Mouse (Mus musculus): ENCODE results near the gene Pno1.
"Not testable (repeated sequence)": the region's sequence is repeated elsewhere in the genome, so short reads cannot be mapped to it uniquely, and the experiment has no call there.

Gene Pno1

DNA sequence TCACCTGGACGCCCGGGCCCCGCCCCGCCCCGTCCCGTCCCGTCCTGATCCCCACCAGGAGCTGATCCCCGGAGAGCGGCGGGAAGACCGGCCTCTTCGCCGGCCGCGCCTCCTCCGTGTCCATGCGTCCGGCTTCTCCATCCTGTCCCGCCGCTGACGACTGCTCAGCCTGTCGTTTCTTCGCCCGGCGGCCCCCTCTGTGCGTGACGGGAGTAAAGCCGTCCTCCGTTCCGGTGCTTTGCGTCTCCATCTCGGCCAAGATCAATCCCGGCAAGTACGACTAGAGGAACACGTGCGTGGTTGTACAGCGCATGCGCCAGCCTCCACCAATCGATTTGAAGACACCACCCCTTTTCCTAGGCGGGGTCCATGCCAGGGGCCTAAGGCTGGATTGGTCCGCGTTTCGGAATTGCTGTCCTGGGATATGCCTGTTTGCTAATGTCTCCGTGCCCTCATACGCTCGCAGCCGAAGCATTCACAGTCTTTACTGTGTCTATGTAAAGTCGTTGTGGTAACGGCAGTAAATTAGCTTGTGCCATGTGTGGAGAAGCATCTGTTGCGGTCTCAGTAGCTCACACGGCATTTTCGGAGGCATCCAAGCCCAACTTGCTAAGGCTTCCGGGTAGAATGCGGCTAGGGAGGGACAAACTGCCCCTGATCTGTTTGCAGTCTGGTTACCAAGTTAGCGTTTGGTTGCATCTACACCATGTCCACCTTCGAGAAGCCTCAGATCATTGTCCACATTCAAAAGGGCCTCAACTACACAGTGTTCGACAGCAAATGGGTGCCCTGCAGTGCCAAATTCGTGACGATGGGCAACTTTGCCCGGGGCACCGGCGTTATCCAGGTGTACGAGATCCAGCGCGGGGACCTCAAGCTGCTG is at the start of gene Pno1:
TSS of gene Pno1 (minus strand) at position 311 of the 883 bp plus-strand sequence.
- DNase-seq (ENCODE audit: low read depth), result peak; percentile 93

DNA sequence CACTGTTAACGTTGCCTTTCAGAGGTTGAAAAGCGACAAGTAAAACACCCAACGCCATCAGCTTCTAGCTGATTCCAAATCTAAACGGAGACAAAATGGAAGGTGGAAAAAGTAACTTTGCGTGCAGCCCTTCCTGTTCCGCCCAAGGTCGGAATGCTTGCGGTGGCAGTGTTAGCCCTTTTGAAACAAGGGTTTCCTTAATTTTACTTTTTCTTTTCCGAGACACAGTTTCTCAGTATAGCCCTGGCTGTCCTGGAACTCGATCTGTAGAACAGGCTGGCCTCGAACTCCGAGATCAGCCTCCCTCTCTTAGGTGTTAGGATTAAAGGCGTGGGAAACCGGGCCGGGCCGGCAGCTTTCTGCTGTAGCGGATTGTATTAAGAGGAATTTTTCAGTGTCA is 46.5 kb upstream of the Pno1 start:
- DNase-seq (ENCODE audit: low read depth), result no peak

DNA sequence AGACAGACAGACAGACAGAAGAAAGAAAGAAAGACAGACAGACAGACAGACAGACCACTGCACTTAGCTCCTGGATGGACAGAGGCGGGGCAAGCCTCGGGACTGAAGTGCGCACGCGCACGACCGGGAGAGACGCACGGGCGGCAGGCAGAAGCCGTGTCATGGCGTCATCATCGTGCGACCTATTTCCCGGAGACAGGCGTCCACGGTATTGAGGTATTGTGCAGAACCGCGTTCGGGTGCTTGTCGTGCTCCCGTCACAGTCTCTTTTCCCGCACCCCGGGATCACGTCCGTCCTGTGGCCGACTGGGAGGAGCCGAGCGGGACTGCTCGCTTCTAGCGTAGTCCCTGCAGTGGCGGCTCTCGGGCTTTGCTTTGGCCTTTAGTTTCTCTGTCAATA is 46.1 kb upstream of the Pno1 start, which contains the start of gene C1d:
TSS of gene C1d (plus strand) at position 137 of the 400 bp plus-strand sequence.
- peak; percentile 82 for DNase-seq (ENCODE audit: low read depth)

DNA sequence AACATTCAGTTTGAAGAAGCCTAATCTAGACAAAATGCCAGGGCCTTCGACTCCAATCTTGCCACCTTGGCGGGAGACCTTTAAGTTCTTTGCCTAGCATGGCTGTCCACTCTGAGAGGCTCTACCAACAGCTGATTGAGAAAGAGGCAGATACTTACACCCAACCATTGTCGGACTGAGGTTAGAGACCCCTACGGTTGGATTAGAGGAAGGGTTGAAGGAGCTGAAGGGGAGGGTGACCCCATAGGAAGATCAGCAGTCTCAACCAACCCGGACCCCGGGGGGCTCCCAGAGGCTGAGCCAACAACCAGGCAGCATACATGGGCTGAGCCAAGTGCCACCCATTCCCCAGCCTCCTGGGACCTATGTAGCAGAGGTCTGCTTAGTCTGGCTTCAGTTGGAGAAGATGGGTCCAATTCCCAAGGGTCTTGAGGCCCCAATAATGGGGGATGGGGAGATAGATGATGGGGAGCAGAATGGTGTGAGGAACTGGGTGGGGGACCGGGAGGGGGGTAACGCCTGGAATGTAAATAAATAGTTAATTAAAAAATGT is 45.5 kb upstream of the Pno1 start:
- no peak for DNase-seq (ENCODE audit: low read depth)

DNA sequence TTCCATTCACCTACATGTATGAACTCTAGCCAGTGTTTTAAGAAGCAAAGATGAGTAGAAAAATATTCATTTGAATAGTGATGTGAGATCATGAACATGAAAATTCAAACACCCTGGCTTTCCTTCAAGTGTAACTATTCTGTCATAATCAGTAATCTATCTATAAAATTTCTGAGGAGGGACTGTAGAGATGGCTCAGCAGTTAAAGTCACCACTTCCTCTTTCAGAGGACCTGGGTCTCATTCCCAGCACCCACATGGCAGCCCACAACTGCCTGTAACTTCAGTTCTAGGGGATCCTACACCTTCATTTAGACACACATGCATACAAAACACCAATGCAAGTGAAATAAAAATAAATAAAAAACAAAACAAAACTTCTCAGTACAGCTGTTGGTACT is 37.3 kb upstream of the Pno1 start:
- DNase-seq (ENCODE audit: low read depth), result no peak

DNA sequence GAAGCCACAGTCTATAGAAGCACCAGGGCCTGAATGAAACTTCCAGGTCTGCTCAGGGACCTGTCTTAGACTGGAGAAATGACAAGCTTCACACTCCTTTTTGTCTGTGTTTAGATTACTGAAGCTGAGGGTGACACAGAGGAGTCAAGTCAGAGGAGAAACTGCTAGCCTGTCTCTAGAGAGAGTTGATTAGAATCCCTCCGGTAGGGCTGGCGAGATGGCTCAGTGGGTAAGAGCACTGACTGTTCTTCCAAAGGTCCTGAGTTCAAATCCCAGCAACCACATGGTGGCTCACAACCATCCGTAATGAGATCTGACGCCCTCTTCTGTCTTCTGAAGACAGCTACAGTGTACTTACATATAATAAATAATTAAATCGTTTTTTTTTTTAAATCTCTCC is 27.2 kb upstream of the Pno1 start:
- DNase-seq (ENCODE audit: low read depth), result not testable (repeated sequence)

DNA sequence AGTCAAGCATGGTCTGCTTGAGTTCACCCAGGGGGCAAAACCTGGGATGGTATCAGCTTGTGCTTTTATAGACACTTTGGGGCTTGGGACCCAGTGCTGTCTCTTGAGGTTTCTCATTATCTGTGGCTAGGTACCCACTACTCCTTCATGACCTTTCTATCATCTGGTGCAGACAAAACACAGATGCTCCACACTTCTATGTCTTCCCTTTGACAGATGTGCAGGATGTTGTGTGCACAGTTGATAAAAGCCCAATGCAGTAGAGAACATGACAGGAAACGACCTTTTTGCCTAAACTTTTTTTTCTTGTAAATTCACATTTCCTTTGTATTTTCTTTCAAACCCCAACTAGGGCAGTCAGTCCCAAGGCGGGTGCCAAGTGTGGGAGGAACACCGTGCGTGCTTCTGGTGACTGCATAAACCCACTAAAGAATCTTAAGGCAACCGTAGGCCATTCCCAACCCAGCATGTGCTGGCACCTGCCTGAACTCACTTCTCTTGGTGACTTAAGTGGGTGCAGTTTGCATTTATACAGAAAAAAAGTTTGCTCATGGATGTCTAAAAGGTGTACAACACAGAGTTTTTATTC is 25.2 kb upstream of the Pno1 start:
- DNase-seq (ENCODE audit: low read depth), result no peak

DNA sequence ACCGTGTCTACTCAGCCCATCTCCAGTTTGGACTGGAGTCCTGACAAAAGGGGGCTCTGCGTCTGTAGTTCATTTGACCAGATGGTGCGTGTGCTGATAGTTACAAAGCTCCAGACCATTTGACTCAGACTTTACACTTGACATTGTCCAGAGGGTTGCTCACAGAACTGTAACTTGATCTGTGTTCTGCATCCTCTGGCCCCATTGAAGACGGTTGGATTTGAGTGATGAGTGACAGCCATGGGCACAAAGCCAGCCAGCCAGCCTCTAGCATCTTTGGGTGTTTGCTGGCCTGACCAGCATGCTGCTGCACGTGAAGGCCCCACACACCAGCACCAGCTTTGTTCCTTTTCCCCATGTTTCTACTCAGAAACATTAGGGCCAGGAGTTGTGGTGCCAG is 21.4 kb upstream of the Pno1 start:
- no peak for DNase-seq (ENCODE audit: low read depth)

DNA sequence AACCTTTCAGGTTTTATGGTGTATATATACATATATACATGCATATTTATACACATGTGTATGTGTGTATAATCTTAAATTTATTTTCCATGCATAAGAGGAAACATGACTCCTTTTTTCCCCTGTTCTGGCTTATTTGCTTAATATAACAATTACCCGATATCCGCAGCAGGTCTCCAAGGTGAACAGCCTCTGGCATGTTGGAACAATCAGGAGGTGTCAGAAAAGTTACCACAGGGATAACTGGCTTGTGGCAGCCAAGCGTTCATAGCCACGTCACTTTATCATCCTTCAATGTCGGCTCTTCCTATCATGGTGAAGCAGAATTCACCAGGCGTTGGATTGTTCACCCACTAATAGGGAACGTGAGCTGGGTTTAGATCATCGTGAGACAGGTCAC is 9.8 kb upstream of the Pno1 start:
- no peak for DNase-seq (ENCODE audit: low read depth)

DNA sequence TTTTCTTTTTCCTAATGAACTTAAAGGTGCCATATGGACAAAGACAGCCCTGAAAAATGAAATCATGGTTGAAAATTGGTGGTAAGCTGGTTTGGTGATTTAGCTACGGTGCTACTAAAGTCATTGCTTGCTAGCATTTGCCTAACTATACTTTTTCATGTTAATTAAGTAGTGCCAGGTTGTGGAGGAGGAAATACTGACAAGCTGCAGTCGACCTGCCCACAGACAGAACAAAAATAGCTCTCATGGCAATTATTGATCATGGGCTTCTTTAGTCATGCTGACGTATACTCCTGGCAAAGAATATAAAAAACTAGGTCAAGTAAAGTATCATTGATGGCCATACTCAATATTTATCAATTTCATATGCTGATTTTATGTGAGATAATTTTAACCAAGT is 4.1 kb upstream of the Pno1 start:
- no peak for DNase-seq (ENCODE audit: low read depth)

DNA sequence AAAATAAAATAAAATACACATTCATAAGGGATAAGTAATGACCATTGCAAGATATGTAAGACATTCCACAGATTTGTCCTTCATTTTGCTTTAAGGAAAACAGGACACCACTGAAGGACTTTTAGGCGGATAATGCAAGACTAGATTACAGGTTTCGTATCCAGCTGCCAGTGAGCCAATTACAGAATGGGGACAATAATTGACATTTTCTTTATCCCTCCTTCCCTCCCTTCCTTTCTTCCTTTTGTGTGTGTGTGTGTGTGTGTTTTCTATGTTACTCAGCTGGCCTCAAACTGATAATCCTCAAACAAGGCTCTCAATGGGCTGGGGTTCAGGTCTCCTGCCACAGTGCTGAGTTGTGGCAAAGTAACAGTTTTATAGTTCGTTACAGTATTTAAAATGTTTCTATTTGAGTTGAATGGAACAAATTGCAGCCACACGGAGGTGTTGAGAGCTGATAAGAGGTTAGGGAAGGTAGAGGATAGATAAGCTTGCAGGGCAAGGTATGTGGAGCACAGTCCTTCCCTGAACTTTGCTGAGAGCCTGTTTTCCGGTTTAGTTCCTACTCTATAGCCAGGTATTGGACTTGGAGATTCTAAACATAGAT is 1.6 kb upstream of the Pno1 start:
- DNase-seq (ENCODE audit: low read depth), result no peak

DNA sequence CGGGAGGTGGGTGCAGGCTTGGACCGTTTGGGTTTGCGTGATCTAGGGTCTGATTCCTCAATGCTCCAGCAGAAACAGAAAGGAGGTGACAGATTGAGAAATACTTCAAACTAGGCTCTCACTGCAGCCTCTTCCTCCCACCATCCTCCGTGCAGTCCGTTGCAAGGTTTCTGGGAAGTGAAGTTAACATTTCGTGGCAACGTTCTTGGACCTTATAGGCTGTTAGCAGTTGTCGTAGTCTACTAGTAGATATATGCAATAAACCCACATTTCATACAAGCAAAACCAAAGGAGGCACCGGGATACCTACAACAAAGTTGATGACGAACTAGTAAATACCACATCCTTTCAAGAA is 750 bp upstream of the Pno1 start:
- DNase-seq (ENCODE audit: low read depth), result peak; percentile 4

DNA sequence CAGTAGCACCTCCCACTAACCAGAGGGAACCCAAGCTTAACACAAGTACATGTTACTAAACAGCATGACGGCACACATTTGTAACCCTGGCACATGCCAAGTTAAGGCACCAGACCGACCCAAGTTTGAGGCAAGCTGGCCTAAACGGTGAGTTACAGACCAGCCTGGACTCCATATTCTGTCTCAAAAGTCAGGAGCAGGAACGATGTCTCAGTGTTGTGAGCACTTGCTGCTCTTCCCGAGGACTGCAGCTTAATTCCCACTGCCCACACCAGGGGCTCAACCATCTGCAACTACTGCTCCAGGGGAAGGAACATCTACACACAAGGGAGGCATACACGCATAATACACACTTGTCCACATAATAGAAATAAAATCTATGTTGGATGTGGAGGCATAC is 8.9 kb downstream of the Pno1 start:
- no peak for DNase-seq (ENCODE audit: low read depth)

DNA sequence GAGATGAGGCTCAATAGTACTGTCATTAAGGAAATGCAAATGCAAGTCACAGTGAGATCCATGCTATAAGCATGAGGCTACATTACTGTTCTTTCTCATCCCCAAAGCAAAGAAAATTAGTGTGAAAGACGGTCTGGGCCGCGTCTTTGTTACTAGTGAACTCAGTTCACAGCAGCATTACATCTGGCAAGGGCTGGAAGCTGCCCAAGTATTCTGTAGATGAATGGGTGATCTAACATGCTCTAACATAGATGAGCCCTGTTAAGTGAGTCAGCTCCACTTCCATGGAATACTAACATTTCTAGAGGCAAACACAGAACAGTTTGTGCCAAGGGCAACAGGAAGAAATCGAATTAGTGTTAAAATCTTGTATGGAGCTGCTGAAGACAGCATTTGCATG is 10.4 kb downstream of the Pno1 start:
- DNase-seq (ENCODE audit: low read depth), result no peak

DNA sequence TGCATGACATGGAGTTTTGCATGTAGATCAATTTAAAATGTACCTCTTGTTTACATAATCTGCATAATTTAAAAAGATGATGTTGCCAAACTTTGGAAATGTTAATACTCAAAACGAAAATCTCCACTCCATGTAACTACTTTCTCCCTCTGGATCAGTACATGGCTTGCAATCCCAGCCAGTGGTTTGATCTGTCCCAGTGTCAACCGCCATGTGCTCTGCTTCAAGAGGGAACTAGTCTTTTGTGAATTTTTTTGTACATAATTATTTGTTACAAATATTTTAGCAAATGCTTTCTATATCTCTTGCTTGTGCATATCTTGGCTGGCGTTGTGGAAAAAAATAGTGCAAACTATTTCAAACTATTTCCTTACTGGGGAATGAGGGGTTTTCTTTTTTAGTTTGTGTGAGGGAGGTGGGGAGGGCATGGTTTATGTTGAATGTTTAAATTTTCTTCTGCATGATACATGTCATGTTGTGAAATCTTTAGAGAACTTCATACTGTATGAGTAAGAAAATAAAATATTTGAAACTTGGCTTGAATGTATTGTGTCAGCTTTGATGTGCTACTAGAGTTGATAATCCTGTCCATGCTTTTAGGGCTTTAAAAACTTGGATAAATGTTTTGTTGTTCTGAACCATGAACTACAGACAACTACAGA is 11.4 kb downstream of the Pno1 start:
- DNase-seq (ENCODE audit: low read depth), result no peak

DNA sequence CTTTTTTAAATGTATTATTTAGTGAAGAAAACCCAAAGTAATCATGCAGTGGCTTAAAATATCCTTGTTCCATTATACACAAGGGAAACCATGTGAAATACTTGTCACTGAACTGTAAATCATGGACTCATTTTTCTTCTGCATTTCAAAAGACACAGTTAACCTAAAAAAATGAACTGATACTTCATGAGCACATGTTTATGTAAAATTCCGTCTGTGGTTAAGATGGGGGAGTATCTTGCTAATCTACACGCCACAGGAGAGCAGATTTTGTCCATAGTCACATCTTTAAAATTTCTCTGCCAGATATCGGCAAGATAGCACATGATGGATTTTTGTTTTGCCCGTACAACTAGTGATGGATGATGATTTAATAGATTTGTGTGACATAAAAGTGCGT is 12.2 kb downstream of the Pno1 start:
- DNase-seq (ENCODE audit: low read depth), result no peak

DNA sequence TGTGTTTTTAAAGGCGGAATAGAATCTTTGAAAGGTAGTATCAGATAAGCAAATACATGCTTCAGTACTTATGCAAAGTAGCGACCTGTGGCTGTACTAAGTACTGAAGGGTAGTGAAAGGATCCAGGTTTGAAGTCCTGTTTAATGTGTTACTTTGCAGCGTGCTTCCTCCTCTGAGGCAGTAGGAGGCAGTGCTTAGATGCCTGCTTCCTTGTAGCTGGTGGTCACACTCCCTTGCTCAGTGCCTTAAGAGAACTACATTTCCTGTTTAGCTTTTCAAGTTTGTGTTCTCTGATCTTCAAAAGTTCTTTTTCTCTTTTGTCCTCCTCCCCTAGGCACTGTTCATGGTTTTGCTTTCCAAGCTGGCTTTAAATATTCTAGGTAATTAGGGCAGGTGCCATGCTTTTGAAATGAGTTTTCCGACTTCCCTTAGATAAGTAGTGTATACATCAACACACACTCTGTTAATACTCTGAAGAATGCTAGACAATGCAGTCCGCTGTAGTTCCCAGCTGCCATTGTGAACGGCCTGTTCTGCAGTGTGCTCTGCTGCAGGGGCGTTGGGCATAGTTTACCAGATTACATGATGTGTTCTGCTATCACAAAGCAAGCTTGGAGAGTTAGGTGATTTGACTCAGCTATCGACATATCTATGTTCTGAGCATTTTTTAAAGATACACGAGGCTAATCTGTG is 19.1 kb downstream of the Pno1 start:
- DNase-seq (ENCODE audit: low read depth), result no peak

DNA sequence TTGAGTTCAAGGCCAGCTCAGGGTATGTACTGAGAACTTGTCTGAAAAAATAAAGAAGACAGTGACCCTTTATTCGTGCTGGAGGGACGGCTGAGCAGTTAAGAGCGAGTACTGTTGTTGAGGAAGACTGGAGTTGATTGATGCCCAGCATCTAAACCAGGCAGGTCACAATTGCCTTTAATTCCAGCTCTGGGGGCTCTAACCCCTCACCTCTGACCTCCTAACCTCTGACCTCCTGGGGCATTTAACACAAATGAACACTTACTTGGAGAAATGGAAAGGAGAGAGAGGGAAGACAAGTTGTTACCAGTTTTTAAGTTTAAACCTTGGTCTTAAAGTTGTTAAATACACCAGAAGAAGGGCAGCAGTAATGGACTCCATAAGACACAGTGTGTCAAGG is 22.6 kb downstream of the Pno1 start:
- no peak for DNase-seq (ENCODE audit: low read depth)

DNA sequence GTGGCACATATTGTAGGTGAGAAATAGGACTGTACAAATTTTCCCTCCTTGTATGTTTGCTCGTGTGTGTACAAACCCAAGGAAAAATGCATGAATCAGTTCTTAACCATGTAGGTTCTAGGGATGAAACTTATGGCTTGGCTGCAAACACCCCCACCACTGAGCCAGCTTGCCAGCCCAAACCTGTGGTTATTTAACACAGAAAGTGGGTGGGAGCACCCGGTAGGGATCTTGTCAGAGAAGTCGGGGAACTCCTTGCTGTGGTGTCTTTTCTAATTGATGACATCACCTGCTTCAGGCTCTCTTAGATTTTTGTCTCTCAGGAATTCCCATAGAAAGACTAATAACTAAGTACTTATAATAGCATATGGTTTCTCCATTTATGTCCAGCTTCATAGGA is 23.7 kb downstream of the Pno1 start:
- no peak for DNase-seq (ENCODE audit: low read depth)

DNA sequence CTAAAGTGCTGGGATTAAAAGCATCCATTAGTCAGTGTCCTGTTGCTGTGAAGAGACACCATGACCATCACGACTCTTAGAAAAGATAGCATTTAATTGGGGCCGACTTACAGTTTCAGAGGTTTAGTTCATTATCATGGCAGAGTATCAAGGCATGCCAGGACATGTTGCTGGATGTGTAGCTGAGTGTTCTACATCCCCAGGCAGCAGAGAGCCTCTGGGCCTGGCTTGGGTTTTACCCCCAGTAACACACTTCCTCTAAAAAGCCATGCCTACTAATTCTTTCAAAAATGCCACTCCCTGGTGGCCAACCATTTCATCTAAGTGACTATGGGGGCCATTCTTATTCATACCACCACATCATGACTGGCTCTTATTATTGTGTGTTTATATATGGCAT is 28.2 kb downstream of the Pno1 start:
- DNase-seq (ENCODE audit: low read depth), result no peak

DNA sequence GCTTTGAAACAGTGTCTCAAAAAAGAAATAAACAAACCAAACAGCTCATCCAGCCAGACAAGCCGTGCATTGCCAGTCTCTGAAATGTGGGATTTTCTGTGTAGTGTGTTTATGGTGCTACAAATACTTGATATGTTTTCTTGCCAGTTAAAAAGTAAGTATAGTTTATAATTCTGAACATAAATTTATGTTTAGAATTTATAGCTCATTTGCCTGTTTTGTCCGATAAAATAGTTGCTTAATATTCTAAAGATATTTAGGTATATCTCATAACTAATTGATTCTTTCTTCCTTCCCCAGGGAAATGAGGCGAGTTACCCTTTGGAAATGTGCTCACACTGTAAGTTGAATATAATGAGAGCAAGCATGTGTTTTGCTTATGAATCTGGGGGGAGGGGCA is 29.6 kb downstream of the Pno1 start, which contains the start of gene Wdr92:
TSS of gene Wdr92 (plus strand) at position 301 of the 400 bp plus-strand sequence.
- DNase-seq (ENCODE audit: low read depth), result no peak

DNA sequence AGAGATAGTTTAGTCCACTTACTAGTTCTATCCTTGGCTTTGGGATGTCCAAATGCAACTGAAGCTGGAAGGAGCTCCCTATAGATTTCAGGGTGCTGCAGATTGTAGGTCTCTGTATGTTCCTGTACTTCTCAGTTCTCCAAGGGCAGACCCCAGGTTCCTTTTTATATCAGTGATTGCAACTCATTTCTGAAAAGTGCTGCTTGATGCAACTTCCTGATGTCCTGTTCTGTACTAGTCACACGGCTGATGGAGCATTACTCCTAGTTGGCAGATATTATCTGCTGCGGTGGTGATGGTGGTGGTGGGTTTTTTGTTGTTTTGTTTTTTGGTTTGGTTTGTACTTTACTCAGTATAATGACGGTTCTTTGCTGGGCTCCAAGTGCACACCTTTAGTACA is 30.6 kb downstream of the Pno1 start:
- DNase-seq (ENCODE audit: low read depth), result no peak
